Mouse (Mus musculus): ENCODE data around the gene Cer1. TPM values are rescaled to one million over a fixed set of nuclear protein-coding genes. Genes with fewer than 3 reads are reported as not detected.
A peak's percentile ranks its signal among the peaks of the same experiment; 100 is the strongest.

Gene Cer1
- total RNA-seq (2021) (not detected), polyA plus RNA-seq (2012; rRNA removed) (not detected in 2 replicates)
- long read RNA-seq, result 0 reads

DNA sequence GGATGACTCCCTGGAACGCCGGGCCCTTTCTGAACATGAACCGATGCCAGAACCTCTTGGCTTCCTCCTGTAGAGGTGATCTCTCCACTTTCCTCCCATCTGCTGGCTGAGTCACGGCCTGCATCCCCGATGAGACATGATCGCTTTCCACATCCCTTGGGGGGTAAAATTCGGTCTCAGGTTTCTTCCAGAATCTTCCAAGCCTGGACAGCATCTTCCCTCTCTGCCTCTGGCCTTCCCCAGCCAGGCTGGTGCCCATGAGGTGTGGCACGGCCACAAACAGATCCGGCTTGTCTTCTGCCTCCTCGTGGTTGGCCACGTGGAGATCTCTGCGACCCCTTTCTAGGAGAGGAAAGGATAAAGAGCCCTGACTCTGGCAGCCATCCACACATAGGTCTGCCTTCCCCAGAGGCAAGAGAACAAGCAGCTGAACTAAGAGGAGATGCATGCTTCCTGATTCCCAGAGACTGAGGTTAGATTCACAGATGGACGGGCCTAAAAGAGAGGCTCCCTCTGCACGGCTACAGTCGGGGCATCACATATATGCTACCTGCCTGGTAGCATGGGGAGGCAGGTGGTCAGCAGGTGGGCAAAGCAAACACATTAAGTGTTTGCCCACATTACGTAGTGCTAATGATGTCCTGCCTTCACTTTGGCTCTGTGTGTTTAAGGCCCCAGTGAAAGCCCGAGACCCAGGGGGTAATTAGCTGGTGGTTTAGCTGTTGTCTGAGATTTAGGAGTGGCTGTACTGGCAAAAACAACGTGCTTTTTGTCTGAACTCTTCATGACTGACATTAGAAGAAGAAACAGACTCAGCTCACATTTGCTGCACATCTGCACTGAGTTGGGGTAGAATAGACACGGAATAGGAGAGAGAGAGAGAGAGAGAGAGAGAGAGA is at the start of gene Cer1:
Gene Cer1 (minus strand): TSS at position 513 of the 899 bp plus-strand sequence.
- DNase-seq, result no peak

DNA sequence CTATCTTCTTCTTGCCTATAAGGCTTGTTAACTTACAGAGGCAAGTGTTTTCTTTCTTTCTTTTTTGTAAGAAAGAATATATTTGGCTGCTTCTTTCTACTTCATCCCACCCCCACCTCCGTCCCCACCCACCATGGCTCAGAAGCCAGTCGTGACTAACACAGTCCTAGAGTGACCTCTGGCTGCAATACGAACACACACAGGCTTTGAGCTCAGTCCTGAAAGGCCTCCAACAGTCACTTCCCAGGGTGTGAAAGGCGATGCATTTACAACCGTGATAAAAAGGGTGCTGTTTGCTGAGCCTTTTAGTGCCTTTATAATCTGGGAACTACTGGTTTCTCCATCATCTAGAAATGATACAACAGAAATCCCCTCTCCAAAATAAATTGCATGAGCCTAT is 49.4 kb upstream of the Cer1 start:
- DNase-seq, result peak; percentile 30

DNA sequence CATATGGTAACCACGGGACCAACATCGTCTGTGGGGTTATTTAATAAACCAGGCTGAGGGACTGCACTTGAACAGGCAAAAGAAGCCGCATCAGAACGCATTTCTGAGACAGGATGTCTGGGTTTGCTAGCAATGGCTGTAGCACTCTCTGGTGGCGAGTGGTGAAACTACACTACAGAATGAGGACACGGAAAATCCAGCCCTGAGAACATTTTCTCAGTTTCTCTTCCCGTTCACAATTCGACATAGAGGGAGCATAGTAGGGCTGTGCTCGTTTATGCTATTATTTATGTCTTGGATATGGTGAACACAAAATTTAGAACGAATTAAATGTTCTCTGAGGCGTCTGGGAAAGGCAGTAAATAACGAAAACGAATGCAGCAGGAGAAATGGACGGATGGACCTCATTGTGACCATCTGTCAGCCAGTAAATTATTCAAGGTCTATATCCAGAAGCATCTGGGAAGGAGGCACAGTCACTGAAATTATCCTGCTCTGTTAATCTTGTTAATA is 48.8 kb upstream of the Cer1 start:
- peak; percentile 62 for DNase-seq

DNA sequence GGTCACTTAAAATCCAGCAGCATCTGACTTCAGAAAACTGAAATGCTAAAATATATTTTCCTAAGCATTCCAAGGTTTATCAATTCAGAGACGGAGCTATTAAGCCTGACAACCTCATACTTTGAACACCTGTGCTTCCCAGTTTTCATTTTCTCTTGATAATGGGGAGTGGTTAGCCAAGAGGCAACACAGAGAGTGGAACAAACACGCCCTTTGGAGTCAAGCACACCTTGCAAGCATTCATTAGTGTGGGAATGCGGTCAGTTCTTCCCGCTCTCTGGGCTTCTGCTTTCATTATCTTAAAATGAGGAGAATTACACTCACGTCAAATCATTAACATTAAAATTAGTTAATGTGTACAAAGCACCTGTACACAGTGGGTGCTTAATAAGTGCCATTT is 45.1 kb upstream of the Cer1 start:
- no peak for DNase-seq

DNA sequence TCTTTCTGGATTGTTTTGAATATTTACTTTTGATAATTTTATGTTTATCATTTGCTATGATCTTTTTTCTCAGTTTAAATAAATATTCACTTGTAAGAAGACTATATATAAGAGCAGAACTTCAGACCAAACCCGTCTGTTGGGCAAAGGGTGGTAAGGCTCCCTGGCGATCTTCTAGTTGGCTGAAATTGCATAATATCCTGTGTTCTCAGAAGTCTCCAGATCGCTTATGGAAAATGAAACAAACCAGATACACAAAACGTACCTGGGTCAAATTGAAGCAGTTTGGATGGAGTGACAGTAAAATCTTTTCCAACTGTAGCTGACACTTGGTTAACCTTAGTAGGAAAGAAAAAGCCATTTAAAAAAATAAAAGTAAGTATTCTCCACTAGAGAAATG is 37.0 kb upstream of the Cer1 start:
- no peak for DNase-seq

DNA sequence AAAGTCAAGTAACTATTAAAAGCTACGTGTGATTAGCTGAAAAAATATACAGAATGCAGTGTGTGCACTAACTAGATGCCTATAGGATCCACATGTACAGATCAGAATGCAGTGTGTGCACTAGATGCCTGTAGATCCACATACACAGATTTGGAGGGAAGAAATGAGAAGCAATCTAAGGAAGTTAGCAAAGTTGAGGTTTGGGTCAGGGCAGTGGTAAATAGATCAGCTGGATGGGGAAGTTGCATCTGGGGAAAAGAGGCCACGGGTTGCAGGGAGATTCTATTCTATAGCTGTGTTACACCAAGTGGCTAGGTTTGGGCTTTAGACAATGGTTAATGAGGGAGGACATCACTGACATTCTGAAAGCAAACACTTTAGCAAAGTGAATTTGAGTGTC is 33.7 kb upstream of the Cer1 start:
- DNase-seq, result no peak

DNA sequence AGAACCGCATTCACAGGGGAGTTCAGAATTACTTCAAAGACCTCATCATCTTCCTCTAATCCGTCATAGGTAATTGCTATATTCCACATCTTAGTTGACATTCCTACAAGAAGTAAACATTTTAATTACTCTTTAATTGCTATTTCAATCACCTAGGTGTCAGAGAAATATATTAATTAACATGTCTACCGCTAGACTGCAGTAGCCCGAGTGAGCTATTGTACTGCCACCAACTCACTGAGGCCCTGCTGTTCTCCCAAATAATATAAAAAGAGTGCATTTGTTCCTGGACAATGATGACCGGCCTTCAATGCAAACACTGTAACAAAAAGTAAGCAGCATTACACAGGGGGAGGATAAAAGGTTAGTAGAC is 31.7 kb upstream of the Cer1 start:
- DNase-seq, result no peak

DNA sequence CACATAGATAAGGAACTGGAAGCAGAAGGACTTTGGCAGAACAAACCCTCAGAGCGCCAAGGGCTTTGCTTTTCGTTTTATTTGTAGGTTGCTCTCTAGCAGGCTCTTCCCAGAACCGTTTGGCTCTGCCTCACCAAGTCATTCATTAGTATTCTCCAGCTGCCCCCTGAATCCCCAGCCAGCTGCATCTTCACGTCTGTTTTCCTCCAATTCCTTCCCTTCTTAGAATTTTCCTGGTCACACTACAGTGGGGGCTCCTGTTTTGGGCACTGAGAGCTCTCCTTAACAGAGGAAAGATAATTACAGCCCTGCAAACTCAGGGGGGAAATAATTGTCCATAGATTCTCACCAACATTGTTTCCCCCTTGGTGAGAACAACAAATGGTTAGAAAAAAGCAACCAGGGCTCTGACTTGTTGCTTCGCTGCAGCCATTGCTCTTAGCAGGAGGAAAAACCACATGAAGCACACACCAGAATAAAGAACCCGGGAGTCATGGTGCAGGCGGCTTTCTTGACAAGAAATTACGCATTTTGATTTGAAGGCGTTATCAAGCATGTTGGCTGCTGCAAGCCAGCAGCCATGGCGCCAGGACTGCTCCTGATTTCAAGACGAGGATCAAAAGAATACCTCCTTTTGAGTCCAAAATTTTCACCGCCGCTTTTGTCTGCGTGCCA is 31.2 kb upstream of the Cer1 start:
- DNase-seq, result no peak

DNA sequence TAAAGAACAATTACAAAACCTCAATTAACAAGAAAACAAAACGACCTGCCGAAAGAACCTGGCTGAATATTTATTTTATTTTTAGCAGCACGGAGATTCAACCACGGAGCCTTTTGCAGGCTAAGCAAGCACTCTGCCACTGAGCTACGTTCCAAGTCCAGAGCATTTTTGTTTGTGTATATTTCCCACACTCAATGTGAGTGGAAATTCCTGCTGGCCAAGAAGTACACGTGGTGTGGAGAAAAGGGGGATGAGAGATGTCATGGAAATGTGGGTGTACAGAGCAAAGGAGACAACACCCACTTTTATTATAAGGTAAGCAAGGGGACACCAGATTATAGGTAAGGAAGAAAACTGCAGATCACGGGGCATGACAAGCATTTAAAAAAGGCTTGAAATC is 30.6 kb upstream of the Cer1 start:
- DNase-seq, result no peak

DNA sequence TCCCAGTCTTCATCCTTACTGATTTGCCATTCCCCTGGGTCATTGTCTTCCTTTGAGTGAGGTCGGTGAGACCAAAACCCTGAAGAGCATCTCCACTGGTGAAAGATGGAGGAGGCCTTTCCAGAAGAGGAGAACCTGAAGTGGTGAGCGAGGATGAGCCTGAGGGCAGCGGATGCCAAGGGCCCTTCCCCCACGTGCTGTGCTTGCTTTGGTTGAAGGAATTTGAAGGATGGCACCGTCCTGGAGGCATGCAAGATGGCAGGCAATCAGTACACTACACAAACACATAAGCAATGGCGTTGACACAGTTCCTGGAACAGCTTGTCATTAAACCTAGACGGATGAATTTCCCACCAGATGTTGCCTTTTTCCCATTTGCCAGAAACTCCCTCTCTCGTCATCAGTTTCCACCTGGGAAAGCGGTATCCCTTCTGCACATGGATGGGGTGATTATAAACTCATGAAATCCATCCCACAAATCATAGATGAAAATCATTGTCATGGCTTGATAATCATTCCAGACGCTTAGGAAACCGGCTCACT is 29.7 kb upstream of the Cer1 start:
- DNase-seq, result no peak

DNA sequence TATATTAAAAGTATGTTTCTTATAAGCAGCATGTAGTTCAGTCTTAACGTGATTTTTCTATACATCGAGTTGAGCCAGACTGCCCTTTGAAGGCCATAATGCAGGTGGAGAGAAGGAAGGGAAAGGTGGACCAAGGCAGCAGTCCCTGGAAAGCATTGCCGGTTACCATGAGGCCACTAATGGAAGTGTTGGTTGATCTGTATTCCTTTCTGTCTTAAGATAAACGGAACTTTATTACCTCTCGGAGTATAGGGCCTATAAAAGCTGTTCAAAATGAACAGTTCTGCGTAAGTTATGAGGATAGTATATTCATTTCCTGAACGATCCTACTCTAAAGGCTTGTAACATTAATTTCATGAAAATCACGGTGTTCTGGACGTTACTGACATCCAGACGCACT is 10.3 kb upstream of the Cer1 start:
- DNase-seq, result no peak

DNA sequence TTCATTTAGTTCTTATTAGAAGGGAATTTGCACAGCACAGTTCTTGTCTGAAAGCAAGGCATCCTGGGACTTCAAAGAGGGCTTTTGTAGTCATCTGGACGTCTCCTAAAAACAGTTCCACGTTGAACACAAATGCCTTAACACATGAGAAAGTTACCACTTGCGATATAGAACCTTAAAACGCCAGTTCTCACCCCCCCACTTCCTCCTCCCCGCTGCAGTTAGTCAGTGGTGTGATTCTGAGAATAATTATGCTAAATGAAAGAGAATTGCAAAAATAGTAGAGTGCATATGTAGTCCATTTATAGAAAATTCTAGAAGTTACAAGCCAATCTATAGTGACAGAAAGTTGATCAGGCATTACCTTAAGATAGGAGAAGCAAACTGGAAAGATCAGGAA is 7.3 kb upstream of the Cer1 start:
- no peak for DNase-seq

DNA sequence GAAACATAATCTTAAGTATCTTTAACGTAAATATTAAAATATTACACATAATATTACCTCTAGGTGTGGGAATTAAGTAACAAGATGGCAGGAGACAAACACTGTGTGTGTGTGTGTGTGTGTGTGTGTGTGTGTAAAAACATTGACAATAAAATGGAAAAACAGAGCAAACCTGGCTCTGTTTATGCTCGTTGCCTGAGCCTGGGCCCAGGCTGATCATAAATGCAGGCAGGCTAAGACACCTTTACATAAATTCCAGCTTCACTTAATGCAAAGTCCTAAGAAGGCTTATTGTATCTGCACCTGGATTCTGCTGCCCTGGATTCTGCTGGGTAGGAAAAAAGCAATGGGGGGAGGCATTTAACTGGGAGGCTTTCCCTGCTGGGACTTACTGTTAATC is 6.6 kb upstream of the Cer1 start:
- DNase-seq, result no peak

DNA sequence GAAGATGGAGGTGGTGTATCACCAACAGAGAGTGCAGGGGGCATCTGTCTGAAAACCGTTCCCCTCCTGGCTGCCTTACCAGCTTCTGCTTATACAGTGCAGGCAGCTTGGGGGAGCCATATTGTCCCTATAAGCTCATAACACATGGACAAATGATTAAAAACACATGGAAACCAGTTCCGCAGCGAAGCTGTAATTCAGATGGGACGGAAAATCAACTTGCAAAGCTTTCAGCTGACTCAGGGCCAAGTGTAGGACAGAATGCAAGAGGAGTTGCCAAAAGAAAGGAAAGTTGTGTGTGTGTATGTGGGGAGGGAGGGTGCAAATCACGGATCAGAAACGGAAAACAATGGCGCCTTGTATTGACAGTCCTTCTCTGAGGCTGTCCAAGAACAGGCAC is 6.1 kb upstream of the Cer1 start:
- no peak for DNase-seq

DNA sequence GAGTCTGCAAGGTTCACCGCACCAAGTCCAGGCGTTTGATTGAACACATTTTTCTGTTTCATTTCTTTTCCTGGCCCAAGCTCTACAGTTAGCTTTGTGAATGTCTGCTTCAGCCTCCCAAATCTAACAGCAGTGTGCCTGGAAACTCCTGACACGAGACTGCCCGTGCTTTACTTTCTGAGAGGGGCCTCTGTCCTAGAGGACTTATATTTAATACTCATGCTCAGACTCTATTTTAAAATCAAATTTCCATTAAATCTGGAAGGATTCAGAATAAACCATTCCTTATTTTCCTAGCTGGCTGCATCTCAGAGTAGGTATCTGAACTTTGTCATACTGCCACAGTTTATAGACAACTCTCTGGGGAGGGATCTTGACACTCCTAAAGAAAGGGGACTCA is 5.6 kb upstream of the Cer1 start:
- no peak for DNase-seq

DNA sequence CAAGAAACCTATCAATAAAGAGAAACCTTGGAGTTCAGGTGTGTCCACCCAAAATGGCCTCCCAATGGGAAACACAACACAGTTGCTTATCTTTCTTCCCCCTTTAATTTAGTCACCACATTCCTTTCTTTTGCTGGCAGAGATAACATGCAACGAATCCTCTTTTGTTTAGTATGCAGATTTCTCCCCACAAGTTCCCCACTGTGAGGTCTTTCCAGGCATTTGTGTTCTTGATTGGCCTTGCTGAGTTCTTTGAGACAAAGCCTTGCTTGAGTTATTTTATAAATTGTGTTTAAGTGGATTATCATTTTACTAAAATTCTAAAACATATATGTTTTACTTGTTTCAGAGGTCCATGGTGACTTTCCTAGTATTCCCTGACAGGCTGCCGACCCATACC is 1.2 kb upstream of the Cer1 start:
- no peak for DNase-seq

DNA sequence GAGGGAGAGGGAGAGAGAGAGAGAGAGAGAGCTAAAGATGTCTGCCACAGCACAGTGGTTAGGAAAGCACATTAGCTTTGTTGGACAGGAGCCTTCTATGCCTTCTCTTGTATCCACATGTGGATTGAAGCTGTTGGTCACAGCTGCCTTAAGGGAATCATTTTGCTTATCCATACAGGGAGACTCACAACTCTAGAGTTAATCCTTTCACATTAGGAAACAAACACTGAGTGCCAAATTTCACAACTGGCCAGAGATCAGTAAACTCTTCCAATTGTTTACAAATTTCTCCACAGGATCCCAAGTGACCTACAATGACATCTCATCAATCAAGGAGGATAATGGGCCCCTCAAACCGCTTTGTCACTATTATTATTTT is 576 bp upstream of the Cer1 start:
- no peak for DNase-seq

DNA sequence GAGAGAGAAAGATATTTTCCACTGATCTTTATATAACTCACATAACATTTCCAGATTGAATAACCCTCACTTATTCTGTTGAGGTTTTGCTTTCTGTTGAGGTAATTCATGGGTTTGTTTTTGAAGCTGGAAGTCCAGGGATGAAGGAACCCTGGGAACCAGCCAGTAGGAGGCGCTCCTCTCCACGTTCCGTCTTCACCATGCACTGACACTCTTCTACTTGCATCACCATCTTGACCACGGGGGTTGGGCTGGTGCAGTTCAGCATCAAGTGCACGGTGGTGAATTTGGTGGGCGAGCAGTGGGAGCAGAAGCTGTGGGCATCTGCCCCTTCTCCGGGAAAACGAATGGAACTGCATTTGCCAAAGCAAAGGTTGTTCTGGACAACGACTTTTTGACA is 2.4 kb downstream of the Cer1 start:
- no peak for DNase-seq

DNA sequence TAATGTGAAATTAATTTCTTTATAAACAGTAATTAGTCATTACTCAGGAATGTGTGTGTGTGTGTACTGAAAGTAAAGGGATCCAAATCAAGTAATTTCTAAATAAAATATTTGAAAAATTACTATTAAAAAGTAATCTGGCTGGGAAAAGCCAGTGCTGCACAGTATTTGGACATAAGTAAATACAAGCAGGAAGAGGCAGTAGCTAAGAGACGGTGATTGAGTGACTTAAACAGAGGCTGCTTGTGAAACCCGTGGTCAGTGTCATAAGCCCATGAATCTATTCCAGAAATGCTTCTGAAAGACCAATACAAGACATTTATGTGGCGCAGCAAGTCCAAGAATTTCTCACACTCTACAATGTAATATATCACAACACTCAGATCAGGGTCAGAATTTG is 3.6 kb downstream of the Cer1 start:
- DNase-seq, result no peak

DNA sequence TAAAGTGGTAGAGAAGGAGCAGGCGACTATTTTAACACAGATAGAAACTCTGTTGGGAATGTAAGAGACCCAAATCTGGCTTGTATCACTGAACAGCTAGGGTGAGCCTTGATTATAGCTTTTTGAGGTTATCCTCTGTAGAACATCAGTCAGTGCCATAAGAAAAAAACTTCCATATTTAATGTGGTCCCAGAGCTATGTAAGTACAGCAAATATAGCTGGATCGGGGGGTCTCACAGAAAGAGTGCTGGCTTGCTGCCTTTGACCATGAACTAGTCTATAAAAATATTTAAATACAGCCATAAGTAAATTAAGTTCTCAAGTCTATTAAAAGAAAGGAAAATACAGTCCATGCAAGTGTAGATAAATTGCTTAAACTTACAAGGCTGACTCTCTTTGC is 4.7 kb downstream of the Cer1 start:
- DNase-seq, result no peak

DNA sequence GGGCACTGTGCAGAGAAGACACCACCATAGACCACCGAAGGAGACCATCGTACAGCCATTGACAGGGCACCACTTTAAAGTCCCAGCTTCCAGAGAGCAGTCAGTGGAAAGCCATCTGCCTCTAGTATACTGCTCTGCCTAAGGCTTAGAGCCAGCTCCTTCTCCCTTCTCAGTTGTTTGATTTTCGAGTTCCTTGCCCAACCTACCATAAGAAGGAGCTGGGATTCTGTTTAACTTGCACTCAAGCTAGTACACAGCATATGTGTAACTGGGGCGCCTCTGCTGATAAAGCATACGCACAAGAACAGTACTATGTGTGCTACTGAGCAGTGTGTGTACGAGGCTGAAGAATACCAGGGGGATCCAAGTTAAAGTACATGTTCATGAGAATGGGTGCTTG is 5.8 kb downstream of the Cer1 start:
- DNase-seq, result no peak

DNA sequence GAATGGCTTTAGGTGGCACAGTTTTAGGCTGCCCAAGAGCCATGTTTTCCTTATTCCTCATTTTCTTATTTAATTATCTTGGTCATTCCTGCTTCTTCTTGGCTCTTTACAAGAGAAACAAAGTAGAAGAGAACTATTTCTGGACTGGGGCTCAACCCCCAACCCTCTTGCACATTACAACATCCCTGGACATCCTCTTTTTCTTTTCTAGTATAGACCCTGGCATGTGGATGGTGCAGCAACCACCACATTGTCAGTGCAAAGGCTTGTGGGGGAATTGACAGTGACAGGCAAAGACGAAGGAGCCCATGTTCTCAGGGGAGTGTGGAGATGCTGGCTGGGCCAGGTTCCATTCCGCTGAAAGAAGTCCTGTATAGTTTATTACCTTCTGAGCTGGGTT is 8.3 kb downstream of the Cer1 start:
- DNase-seq, result no peak

DNA sequence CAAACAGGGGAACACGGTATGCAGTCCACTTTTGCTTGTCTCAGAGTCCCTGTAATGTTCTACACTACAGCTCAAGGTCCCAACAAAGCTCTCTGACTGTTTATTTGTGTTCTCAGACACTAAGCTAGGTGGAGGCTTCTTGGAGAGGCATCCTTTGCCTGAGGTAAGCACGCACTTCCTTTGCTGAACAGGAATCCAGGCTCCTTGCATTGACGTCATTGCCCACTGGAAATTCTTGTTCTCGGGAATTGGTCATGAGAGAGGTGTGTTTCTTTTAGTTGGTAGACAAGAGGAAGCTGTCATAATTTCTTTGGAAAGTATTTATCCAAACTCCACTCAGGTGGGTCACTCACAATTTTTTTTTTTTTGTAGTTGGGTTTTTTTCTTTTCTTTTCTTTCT is 9.4 kb downstream of the Cer1 start:
- DNase-seq, result no peak
